Mouse (Mus musculus): ENCODE measurements around the gene Enpp4. TPM values are rescaled to one million over a fixed set of nuclear protein-coding genes. Genes with fewer than 3 reads are reported as not detected.
A peak's percentile ranks its signal among the peaks of the same experiment; 100 is the strongest.

Gene Enpp4
- total RNA-seq, 2 experiments from 2014 or later, result 10.0 to 10.7 TPM

DNA sequence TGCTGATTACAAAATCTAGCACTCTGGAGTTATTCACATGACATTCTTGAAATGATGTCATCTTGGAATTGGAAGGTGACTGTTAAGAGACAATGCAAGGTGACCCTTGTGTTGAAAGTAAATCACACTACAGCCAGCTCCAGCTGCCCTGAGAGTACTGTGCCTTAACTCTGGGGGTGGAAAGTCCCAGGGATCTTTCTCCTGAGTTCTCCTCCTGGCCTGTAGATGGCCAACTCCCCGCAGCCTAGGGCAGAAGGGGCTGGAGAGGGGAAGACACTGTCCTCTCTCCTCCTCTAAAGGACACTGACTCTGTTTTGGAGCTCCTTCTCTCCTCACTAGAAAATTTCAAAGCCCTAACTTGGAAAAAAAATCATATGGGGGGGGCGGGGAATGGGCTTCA is 14.1 kb downstream of the Enpp4 start:
- no peak for DNase-seq

GRCm38 (mm10) chr17:44090916-44091315 is 14.7 kb downstream of the Enpp4 start:
- DNase-seq, result no peak

DNA sequence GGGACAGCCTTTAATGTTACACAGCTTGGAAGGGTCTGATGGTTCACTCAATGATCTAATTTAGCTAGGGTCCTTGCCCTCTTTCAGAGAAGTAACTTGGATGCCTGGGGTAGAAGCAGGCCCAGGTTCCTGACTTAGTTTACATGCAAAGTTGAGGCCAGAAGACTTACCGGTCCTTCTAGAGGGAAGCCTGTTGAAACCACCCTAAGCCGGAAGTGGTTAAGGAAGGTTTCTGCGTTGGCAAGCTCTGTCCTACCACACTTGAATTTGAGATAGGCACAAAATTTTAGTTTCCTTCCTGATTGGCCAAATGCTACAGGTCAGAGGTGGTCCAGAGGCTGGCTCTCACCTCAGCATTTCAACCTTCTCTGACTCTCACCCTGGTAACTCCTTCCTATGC is 17.4 kb downstream of the Enpp4 start:
- DNase-seq, result no peak

DNA sequence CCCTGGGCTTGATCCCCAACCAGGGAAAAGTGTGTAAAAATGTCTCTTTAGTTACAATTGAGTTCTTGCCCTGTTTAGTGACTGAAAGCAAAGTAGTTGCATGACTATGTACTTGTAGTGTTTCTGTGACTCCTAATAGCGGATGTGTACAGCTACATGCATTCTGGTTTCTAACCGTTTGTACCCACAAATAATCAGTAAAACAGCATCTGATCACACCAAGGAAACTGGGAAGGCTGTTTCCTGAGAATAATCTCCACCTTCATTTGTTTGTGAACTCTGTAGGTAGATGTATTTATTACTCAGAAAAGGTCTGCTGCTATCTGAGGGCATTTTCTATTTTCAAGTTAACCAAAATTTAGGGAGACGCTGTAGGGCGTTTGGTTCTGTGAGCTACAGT is 22.5 kb downstream of the Enpp4 start:
- no peak for DNase-seq

DNA sequence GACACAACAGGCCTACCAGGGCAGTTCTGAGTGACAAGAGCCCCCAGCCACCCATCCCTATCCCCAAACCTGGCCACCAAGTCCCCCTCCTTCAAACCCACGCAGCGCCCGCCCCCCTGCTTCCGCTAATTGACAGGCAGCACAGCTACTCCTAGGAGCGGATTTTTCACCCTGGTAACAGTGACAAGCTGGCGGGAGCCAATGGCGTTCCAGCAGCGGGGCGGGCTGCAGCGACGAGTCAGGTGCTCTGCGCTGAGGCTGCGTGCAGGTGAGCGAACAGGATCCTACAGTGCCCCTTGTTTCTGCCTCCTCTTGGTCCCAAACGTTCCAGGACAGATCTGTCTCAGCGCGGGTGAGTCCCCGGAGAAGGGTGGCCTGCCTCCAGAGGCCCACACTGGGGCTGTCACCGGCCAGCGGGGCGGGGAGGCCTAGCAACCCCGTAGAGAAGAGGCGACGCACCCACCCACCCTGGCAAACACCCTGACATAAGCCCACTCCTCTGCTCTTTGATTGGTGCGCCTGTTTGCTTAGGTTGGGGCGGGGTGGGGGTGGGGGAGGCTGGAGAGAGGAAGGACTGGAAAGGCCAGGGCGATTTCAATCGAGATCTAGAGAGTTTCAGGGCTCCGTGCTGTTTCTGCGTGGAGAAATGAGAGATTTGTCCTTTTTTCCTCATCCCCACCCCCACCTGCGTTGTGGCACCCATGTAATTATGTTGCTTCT is 26.8 kb downstream of the Enpp4 start, which contains the start of gene Enpp5:
Gene Enpp5 (plus strand): TSS at position 183 of the 720 bp plus-strand sequence.
- peak; percentile 90 for DNase-seq

- DNase-seq, result no peak
Measured at GRCm38 (mm10) chr17:44077843-44078160, 27.8 kb downstream of the Enpp4 start.

DNA sequence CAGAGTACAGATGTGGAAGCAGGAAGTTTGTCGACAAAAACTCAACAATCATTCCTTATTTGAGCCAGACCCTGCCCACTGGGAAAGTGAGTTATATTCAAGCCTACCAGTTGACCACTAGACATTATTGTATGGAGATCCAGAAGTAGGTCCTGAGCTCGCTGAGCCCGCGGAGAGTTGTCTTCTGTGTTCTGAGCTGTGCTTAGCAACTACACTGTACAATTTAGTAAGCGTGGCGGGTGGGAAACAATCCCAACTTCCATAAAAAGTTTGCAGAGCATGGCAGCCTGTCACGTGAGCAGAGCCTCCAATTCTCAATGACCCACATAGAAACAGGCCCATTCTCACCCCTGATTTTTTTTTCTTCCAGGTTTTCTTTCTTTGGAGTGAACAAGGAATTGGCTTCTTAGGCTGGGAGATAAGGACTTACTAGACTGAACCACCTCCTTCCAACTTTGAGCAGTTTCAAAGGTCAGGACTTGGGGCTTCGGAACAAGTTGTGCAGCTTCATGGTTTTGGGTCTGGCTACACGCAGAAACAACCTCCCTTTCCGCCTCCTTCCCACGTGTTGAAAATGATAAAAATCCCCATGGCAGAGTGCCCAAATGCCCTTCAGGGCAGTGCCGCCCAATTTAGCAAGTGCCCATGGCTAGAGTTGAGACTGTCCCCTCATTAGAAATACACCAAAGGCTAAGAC is 28.3 kb downstream of the Enpp4 start:
- no peak for DNase-seq

DNA sequence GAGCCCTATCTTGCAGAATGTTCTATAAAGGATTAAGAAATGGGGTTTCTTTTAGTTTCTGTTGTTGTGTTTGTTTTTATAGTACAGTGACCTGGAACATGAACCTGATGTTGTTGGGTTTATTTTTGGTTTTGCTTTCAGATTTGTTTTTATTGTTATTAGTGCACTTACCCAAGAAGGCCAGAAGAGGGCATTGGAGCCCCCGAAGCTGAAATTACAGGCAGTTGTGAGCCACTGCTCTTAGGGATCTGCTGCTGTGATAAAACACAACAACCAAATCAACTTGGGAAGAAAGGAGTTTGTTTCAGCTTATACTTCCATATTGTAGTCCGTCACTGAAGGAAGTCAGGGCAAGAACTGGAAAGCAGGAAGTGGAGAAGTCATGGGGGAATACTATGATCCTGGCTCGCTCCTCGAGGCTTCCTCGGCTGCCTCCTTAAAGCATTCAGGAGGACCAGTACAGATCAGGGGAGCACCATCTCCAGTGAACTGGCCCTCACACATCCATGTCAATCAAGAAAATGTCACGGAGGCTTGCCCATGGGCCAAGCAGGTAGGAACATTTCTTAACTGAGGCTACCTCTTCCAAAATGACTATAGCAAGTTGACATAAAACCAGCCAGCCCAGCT is 29.4 kb downstream of the Enpp4 start:
- DNase-seq, result peak; percentile 29

GRCm38 (mm10) chr17:44075601-44076000 is 30.0 kb downstream of the Enpp4 start:
- DNase-seq, result no peak

DNA sequence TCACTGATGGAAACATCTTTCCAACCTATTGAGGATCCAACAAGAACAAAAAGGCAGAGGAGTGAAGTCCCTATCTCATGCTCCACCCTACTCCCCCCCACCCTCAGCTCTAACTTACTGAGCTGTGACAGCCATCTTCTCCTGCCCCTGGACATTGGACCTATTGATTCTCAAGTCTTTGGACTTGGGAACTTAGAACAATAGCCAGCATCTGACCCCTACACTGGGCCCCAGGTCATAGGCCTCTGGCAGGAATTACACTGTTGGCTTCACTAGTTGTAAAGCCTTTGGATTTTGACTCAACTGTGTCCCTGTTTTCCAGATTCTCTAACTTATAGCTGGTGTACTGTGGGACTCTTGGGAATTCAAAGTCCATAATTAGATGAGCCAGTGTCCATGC is 33.9 kb downstream of the Enpp4 start:
- no peak for DNase-seq

- DNase-seq, result no peak
Measured at GRCm38 (mm10) chr17:44068876-44069275, 36.7 kb downstream of the Enpp4 start.

DNA sequence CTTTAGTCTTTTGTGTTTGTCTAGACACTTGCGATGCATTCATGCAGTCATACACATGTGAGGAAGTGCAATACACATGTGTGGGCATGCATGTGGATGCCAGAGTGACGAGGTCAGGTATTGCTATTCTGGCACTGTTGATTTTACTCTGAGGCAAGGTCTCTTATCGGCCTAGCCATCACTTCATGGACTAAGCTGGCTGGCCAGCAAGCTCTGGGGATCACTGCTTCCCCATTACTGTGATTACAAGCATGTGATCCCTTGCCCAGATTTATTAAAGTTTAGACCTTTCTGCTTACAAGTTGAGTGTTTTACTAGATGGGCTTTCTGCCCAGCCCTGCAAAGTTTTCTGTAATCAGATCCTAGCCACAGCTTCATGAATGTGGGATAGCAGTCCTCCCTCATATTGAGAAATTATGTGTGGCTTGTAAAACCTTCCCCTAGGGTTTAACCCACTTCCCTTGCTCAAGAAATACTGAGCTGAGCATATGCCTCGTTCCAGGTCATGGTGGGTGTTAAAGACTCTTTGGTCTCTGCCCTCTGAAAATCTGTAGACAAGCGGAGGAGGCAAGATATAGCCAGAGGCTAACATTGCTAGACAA is 44.2 kb downstream of the Enpp4 start:
- no peak for DNase-seq

DNA sequence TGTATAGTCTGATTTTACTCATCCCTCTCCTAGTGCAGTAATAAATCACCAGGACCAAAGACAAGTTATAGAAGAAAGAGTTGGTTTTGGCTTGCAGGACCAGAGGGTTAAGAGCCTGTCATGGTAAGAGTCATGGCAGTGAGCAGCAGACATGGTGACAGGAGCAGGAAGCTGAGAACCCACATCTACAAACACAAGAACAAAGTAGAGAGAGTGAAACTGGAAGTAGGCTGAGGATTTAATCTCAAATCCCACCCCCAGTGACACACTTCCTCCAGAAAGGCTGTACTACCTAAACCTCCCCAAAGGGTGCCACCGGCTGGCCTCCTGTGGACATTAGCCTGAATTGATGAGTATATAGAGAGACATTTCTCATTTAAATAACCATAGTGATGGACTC is 44.8 kb downstream of the Enpp4 start:
- no peak for DNase-seq

GRCm38 (mm10) chr17:44058145-44058544 is 47.5 kb downstream of the Enpp4 start:
- no peak for DNase-seq

GRCm38 (mm10) chr17:44057123-44057522 is 48.5 kb downstream of the Enpp4 start:
- no peak for DNase-seq

DNA sequence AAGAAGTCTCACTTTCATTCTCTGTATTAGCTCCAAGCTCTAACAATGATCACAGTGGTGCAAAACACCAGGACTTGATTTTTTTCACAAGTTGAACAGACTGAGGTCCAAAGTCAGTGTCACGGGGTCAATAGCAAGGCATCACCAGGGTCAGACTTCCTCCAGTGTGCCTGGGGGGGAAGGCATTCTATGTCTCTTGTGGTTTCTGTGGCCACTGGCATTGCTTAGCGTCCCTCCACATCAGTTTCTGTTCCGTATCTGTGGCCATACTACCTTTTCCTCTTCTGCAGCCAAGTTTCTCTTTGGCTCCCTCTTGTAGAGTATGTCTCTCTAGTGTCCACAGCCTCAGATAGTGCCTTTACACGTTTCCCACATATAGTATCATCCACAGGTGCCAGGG is 52.2 kb downstream of the Enpp4 start:
- DNase-seq, result no peak

Other genes with a start within 250 kb of the Enpp4 start
- gene Enpp5, start 27.0 kb downstream of the Enpp4 start, total RNA-seq (2021), result 10 to 100 TPM; 20.7 to 25.3 TPM
- gene Clic5, start 82.8 kb upstream of the Enpp4 start, total RNA-seq (2021), result 10 to 100 TPM; 24.1 to 39.0 TPM

Measured in adrenal gland, postnatal 10 days (tissue).